Mouse (Mus musculus) MEL (cell line): ENCODE results near the gene Pbx3. TPM values are rescaled to one million over a fixed set of nuclear protein-coding genes. Genes with fewer than 3 reads are reported as not detected.

Experiments
- DNase-seq: peaks from one replicate; pipeline ENCODE4 v3.0.0; 2011; ENCODE audit warnings: low read depth, low spot score
- H3K27ac ChIP-seq: 2 replicates; pipeline ENCODE4 v1.5.1; 2012; ENCODE audit warnings: low read depth, mild to moderate bottlenecking, control low read depth, low read length, moderate library complexity; ENCODE audit not compliant: control insufficient read depth
- H3K27me3 ChIP-seq, 2 experiments: fragments of 150-350 bp in 1 of 2; sonication (generic) in 1 of 2; 2 replicates each; pipeline ENCODE4 v1.6.1; 2012; ENCODE audit warnings: low read length in 2 of 2, mild to moderate bottlenecking in 2 of 2, improper control_type of control experiment in 1 of 2, moderate library complexity in 1 of 2; ENCODE audit not compliant: insufficient read depth in 2 of 2, control insufficient read depth in 1 of 2
- H3K36me3 ChIP-seq, 2 experiments: 2 replicates each; pipeline ENCODE4 v1.6.1; 2012 to 2014; ENCODE audit warnings: low read length in 2 of 2, improper control_type of control experiment in 1 of 2, inconsistent platforms in 1 of 2, mild to moderate bottlenecking in 1 of 2; ENCODE audit not compliant: insufficient read depth in 2 of 2, control insufficient read depth in 1 of 2
- H3K4me1 ChIP-seq, 2 experiments: fragments of 150-350 bp in 1 of 2; sonication (generic) in 1 of 2; 2 replicates each; pipeline ENCODE4 v1.6.1; 2012; ENCODE audit warnings: low read length in 2 of 2, improper control_type of control experiment in 1 of 2, mild to moderate bottlenecking in 1 of 2; ENCODE audit not compliant: insufficient read depth in 2 of 2, control insufficient read depth in 1 of 2
- H3K4me3 ChIP-seq, 2 experiments: fragments of 150-350 bp in 1 of 2; sonication (generic) in 1 of 2; 2 replicates each; pipeline ENCODE4 v1.5.1; 2012; ENCODE audit warnings: low read depth in 2 of 2, low read length in 2 of 2, mild to moderate bottlenecking in 2 of 2, moderate library complexity in 2 of 2, control low read depth in 1 of 2, improper control_type of control experiment in 1 of 2; ENCODE audit not compliant: control insufficient read depth in 1 of 2, insufficient read depth in 1 of 2
- H3K79me2 ChIP-seq: 2 replicates; pipeline ENCODE4 v1.6.1; 2012; ENCODE audit warnings: mild to moderate bottlenecking, low read length, moderate library complexity; ENCODE audit not compliant: control insufficient read depth, poor library complexity, insufficient read depth
- H3K9ac ChIP-seq: 2 replicates; pipeline ENCODE4 v1.6.1; 2012; ENCODE audit warnings: low read depth, mild to moderate bottlenecking, control low read depth, low read length, moderate library complexity; ENCODE audit not compliant: control insufficient read depth, poor library complexity, severe bottlenecking
- H3K9me3 ChIP-seq: fragments of 150-350 bp; sonication (generic); replicated peaks from 2 replicates; pipeline ENCODE4 v1.6.1; 2012; ENCODE audit warnings: mild to moderate bottlenecking, low read length, improper control_type of control experiment, moderate library complexity; ENCODE audit not compliant: insufficient read depth
- BHLHE40 ChIP-seq: IDR thresholded peaks from 2 replicates; pipeline ENCODE4 v1.6.1; 2012; ENCODE audit warnings: low read depth, mild to moderate bottlenecking, inconsistent platforms, low read length, improper control_type of control experiment, borderline replicate concordance
- CHD1 ChIP-seq: IDR thresholded peaks from 2 replicates; pipeline ENCODE4 v1.6.1; 2012; ENCODE audit warnings: low read depth, mild to moderate bottlenecking, inconsistent platforms, low read length, improper control_type of control experiment
- CTCF ChIP-seq, 3 experiments: IDR thresholded peaks in 2 of 3; conservative IDR thresholded peaks in 1 of 3; 2 replicates each; pipeline ENCODE4 v1.5.1; 2011 to 2012; ENCODE audit warnings: low read length in 3 of 3, low read depth in 2 of 3, mild to moderate bottlenecking in 2 of 3, improper control_type of control experiment in 1 of 3, inconsistent platforms in 1 of 3, mixed read lengths in 1 of 3, moderate library complexity in 1 of 3; ENCODE audit not compliant: control insufficient read depth in 1 of 3, insufficient read depth in 1 of 3, poor library complexity in 1 of 3, severe bottlenecking in 1 of 3
- EP300 ChIP-seq, 2 experiments: IDR thresholded peaks; 2 replicates each; pipeline ENCODE4 v1.6.1; 2011; ENCODE audit warnings: improper control_type of control experiment in 2 of 2, low read length in 2 of 2, low read depth in 1 of 2, mild to moderate bottlenecking in 1 of 2
- HCFC1 ChIP-seq: IDR thresholded peaks from 2 replicates; pipeline ENCODE4 v1.6.1; 2012; ENCODE audit warnings: low read depth, mild to moderate bottlenecking, inconsistent platforms, low read length, improper control_type of control experiment, moderate library complexity
- JUND ChIP-seq: IDR thresholded peaks from 2 replicates; pipeline ENCODE4 v1.6.1; 2011; ENCODE audit warnings: low read depth, mild to moderate bottlenecking, improper control_type of control experiment, low read length
- KAT2A ChIP-seq: conservative IDR thresholded peaks from 2 replicates; pipeline ENCODE4 v1.6.1; 2012; ENCODE audit warnings: low read depth, low read length, improper control_type of control experiment, inconsistent platforms
- MAFK ChIP-seq: IDR thresholded peaks from 2 replicates; pipeline ENCODE4 v1.6.1; 2011; ENCODE audit warnings: low read depth, mild to moderate bottlenecking, low read length, improper control_type of control experiment, borderline replicate concordance
- MAX ChIP-seq: IDR thresholded peaks from 2 replicates; pipeline ENCODE4 v1.6.1; 2011; ENCODE audit warnings: low read length, improper control_type of control experiment
- MEF2A ChIP-seq: IDR thresholded peaks from 2 replicates; pipeline ENCODE4 v1.6.1; 2014; ENCODE audit warnings: low read depth, mild to moderate bottlenecking, inconsistent platforms, low read length, improper control_type of control experiment; ENCODE audit not compliant: poor library complexity, insufficient replicate concordance, severe bottlenecking; ENCODE audit errors: extremely low read depth
- NRF1 ChIP-seq: IDR thresholded peaks from 2 replicates; pipeline ENCODE4 v1.6.1; 2014; ENCODE audit warnings: low read depth, mild to moderate bottlenecking, inconsistent platforms, low read length, improper control_type of control experiment, moderate library complexity; ENCODE audit not compliant: poor library complexity, insufficient read depth, severe bottlenecking
- POLR2AphosphoS2 ChIP-seq: IDR thresholded peaks from 2 replicates; pipeline ENCODE4 v1.6.1; 2011; ENCODE audit warnings: low read length, improper control_type of control experiment
- RAD21 ChIP-seq: IDR thresholded peaks from 2 replicates; pipeline ENCODE4 v1.6.1; 2011; ENCODE audit warnings: mild to moderate bottlenecking, low read depth, low read length, improper control_type of control experiment
- RCOR1 ChIP-seq: IDR thresholded peaks from 2 replicates; pipeline ENCODE4 v1.6.1; 2012; ENCODE audit warnings: low read depth, mild to moderate bottlenecking, inconsistent platforms, low read length, improper control_type of control experiment
- SIN3A ChIP-seq: IDR thresholded peaks from 2 replicates; pipeline ENCODE4 v1.6.1; 2012; ENCODE audit warnings: low read length, improper control_type of control experiment, inconsistent platforms
- TAL1 ChIP-seq: IDR thresholded peaks from 2 replicates; pipeline ENCODE4 v1.6.1; 2012; ENCODE audit warnings: mild to moderate bottlenecking, inconsistent platforms, low read length, moderate library complexity, mixed read lengths
- TCF12 ChIP-seq: IDR thresholded peaks from 2 replicates; pipeline ENCODE4 v1.6.1; 2014; ENCODE audit warnings: low read depth, mild to moderate bottlenecking, inconsistent platforms, low read length, improper control_type of control experiment, moderate library complexity
- UBTF ChIP-seq: IDR thresholded peaks from 2 replicates; pipeline ENCODE4 v1.6.1; 2012; ENCODE audit warnings: low read depth, mild to moderate bottlenecking, inconsistent platforms, low read length, improper control_type of control experiment, moderate library complexity, borderline replicate concordance; ENCODE audit not compliant: insufficient read depth
- USF1 ChIP-seq: IDR thresholded peaks from 2 replicates; pipeline ENCODE4 v1.6.1; 2014; ENCODE audit warnings: low read depth, mild to moderate bottlenecking, inconsistent platforms, low read length, improper control_type of control experiment, moderate library complexity
- ZMIZ1 ChIP-seq: IDR thresholded peaks from 2 replicates; pipeline ENCODE4 v1.6.1; 2012; ENCODE audit warnings: low read depth, mild to moderate bottlenecking, inconsistent platforms, low read length, improper control_type of control experiment, moderate library complexity
- ZNF384 ChIP-seq: IDR thresholded peaks from 2 replicates; pipeline ENCODE4 v1.6.1; 2012; ENCODE audit warnings: low read depth, mild to moderate bottlenecking, inconsistent platforms, low read length, improper control_type of control experiment
- polyA plus RNA-seq, 2 experiments: library from polyadenylated mRNA; stranded (reverse) in 1 of 2; unstranded in 1 of 2; fragments of >175 nt in 1 of 2; fragments of >200 nt in 1 of 2; gene quantifications; 2 replicates each; pipeline versions ENCODE4 v1.2.1 to v1.2.4; 2012; ENCODE audit warnings: low replicate concordance in 2 of 2, low read depth in 1 of 2; ENCODE audit not compliant: insufficient read length in 2 of 2, insufficient read depth in 1 of 2, missing spikeins in 1 of 2
- total RNA-seq: library from RNA; depleted of rRNA; stranded (reverse); fragments of 300-350 nt; gene quantifications from 2 replicates; pipeline ENCODE4 v1.2.3, GENCODE M21; 2012

Pbx3 gene
- total and polyA plus RNA-seq, 3 experiments: 10.1 to 22.4 TPM; not detected in 1

DNA sequence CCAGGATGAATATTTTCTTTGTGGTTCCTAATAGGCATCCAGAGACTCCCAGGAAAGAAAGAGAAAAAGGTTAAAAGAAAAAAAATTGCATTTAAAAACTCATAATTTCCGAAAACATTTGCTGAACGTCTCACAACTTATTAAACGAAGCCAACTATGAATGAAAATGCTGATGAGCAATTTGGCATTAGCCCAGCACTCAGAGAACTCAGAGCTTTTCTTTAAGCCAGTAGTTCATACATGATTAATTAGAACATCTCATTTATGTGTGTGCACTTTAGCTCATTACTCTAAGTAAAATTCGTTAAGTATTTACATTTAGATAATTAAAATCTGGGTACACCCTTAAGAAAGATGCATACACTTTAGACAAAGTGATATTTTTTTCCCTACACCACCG, 155.3 kb downstream of the Pbx3 start:
- Histone ChIP-seq H3K4me3 (no peak overlapping the region), H3K9me3 (no peaks in the 10 kb centered on the region), H3K27ac (no peak overlapping the region), H3K4me1 (no peaks in the 10 kb centered on the region), H3K36me3 (no peaks in the 10 kb centered on the region), H3K79me2 (no peaks in the 10 kb centered on the region; the same call in 1 of the 2 replicates), H3K27me3 (no peaks in the 10 kb centered on the region), H3K9ac (no peak overlapping the region)
- DNase-seq: no peak
- no peak for TF ChIP-seq SIN3A
- no peak for TF ChIP-seq MAX
- TF ChIP-seq TCF12: no peak
- TF ChIP-seq MAFK: no peak
- no peak for TF ChIP-seq HCFC1
- no peak for TF ChIP-seq KAT2A
- no peak for TF ChIP-seq MEF2A

DNA sequence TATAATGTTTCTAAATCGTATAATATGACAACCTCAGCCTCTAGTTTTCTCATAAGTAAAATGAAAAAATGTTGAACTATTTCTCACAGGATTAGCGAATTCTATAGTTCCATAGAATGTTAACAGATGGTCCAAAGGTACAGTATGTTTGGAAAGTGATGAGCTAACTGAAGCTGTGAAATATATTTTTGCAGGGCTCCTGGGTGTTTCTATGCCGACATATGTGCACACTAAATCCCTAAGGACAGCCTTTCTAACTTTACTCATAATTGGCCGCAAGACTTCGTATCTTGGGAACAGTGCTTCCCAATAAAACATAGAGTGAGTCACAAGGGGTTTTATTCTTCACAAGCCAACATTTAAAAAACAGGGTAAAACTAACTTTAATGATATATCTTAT, 157.4 kb downstream of the Pbx3 start:
- DNase-seq: no peak
- H3K9ac ChIP-seq: no peak overlapping the region

DNA sequence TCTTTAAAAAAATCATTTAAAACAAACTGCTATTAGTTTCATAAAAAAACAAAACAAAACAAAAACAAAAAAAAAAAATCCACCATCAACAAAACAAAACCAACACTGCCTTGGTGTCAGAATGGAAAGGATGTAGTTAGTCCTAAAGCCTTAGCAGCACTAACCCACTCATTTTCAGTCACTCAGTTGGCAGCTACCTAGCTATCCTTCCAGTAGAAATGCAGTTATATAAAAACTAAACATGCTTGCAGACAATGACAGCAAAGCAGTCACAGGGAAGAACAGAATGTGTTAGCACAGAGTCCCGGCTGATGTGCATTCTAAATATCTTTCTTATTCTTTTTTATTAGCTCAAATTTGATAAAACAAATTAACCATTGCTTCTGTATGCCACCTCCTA, 160.5 kb downstream of the Pbx3 start:
- DNase-seq: no peak
- H3K27me3 ChIP-seq: no peaks in the 10 kb centered on the region
- H3K79me2 ChIP-seq: no peaks in the 10 kb centered on the region; the same call in 1 of the 2 replicates
- peaks cover 0 to 2% of the 10 kb centered on the region in 2 experiments; a peak in 1 of 4 replicates for H3K36me3 ChIP-seq
- no peak for TF ChIP-seq ZNF384
- TF ChIP-seq JUND: no peak
- no peak for TF ChIP-seq EP300 (IDR thresholded peaks at IDR 0.05; ENCODE audit: low read depth in 1 of 2, low read length in 2 of 2)
- TF ChIP-seq TAL1: no peak
- TF ChIP-seq ZMIZ1: no peak
- TF ChIP-seq CTCF (IDR thresholded peaks at IDR 0.05 in 2 of 3, conservative IDR thresholded peaks at IDR 0.05 in 1 of 3; ENCODE audit: control insufficient read depth in 1 of 3, insufficient read depth in 1 of 3, low read depth in 2 of 3, low read length in 3 of 3, poor library complexity in 1 of 3, severe bottlenecking in 1 of 3): no peak
- TF ChIP-seq CHD1: no peak
- no peak for TF ChIP-seq BHLHE40
- no peak for TF ChIP-seq UBTF
- TF ChIP-seq POLR2AphosphoS2: no peak
- TF ChIP-seq, all 39 proteins: peak for 0
- no peaks in the 10 kb centered on the region for H3K9me3 ChIP-seq
- H3K9ac ChIP-seq: no peak overlapping the region
- H3K4me1 ChIP-seq: no peaks in the 10 kb centered on the region
- H3K4me3 ChIP-seq: no peak overlapping the region
- H3K27ac ChIP-seq: no peak overlapping the region

More for the DNA sequence above, 157.4 kb downstream of the Pbx3 start:
- H3K4me3 ChIP-seq: no peak overlapping the region
- no peaks in the 10 kb centered on the region for H3K27me3 ChIP-seq
- no peak for TF ChIP-seq RCOR1
- TF ChIP-seq NRF1: no peak
- no peak for TF ChIP-seq POLR2AphosphoS2
- TF ChIP-seq ZMIZ1: no peak
- no peak for TF ChIP-seq RAD21
- no peak for TF ChIP-seq USF1
- TF ChIP-seq, all 39 proteins: peak for 0
- H3K27ac ChIP-seq: no peak overlapping the region
- no peaks in the 10 kb centered on the region; the same call in 1 of the 2 replicates for H3K79me2 ChIP-seq
- peaks cover 0 to 2% of the 10 kb centered on the region in 2 experiments; a peak in 1 of 4 replicates for H3K36me3 ChIP-seq
- H3K4me1 ChIP-seq: no peaks in the 10 kb centered on the region
- H3K9me3 ChIP-seq: no peaks in the 10 kb centered on the region
